In the genomic region with DNA sequence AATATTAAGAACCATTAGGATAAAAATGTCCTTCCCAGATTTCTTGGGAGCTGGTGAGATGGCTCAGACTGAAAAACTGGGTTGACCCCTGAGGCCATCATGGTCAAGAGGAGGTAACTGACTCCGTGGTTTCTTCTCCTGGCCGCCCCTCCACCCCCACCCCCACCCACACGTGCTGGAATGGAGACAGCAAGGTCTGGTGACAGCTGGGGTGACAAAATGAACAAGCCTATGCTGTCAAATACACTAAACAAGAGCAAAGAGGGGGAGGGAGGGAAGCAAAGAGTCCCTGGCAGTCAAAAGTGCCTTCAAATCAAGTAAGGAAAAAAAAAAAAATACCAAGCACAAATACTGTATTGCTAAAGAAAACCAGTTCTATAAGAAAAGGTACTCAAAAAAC, we compare ENCODE assay signal across 9 mouse cellular contexts. TPM values are rescaled to one million over a fixed set of nuclear protein-coding genes. Genes with fewer than 3 reads are reported as not detected.
DNase-seq lines count a peak whose midpoint lies in the region; ATAC-seq and TF ChIP-seq lines count a peak whose summit lies in the region.
"Had no signal": no experiment of that assay in that cellular context is flagged by ENCODE, and none has a peak within 500 bp of the region (broad histone marks: within the 10 kb centered on the region; RNA-seq: fewer than 3 reads in every experiment).

No protein-coding gene starts in this region.

- no peak overlapping the region for H3K27ac ChIP-seq in heart, embryonic 13.5 days (replicated peaks)
- H3K27ac ChIP-seq in bone marrow macrophage, adult 2 months (ENCODE audit: insufficient read depth, low read depth, low read length): no peak overlapping the region
- H3K27ac ChIP-seq in hindbrain, embryonic 12.5 days: no peak overlapping the region
- no peak overlapping the region for H3K27ac ChIP-seq in midbrain, embryonic 10.5 days (replicated peaks)

- 18% methylated on average over 3 of the region's 3 CpGs for WGBS in heart, embryonic 13.5 days
- WGBS in hindbrain, embryonic 12.5 days: 19% methylated on average over 3 of the region's 3 CpGs
- WGBS in midbrain, embryonic 10.5 days: 49% methylated on average over 3 of the region's 3 CpGs

- peak overlapping the region; percentile 88 for H3K4me2 ChIP-seq in heart, embryonic 13.5 days
- H3K4me2 ChIP-seq in hindbrain, embryonic 12.5 days (replicated peaks): peak overlapping the region; percentile 62

- peak overlapping the region; percentile 100 for H3K9ac ChIP-seq in heart, embryonic 13.5 days
- H3K9ac ChIP-seq in hindbrain, embryonic 12.5 days: no peak overlapping the region

- no peak for DNase-seq in heart, adult 9 months (ENCODE audit: low spot score in 2 of 2)
- no peak for DNase-seq in midbrain, embryonic 10.5 days (ENCODE audit: low spot score)
- no peak for DNase-seq in ovary, adult 18-20 months (ENCODE audit: low spot score)
- no peak for DNase-seq in urinary bladder, postnatal 36 days (ENCODE audit: low spot score in 2 of 2)
- DNase-seq in embryo, embryonic 10.5 days (ENCODE audit: low spot score): no peak
- DNase-seq: thymus, postnatal 36 days had no signal

- H3K27me3 ChIP-seq in heart, embryonic 13.5 days (replicated peaks): no peaks in the 10 kb centered on the region
- H3K27me3 ChIP-seq in hindbrain, embryonic 12.5 days: no peaks in the 10 kb centered on the region
- H3K27me3 ChIP-seq in midbrain, embryonic 10.5 days (ENCODE audit: low read depth, poor library complexity, severe bottlenecking): no peaks in the 10 kb centered on the region

- H3K36me3 ChIP-seq in heart, embryonic 13.5 days: peaks cover 14% of the 10 kb centered on the region
- H3K36me3 ChIP-seq in hindbrain, embryonic 12.5 days: peaks cover 4% of the 10 kb centered on the region; the same call in 1 of the 2 replicates
- peaks cover 22% of the 10 kb centered on the region for H3K36me3 ChIP-seq in midbrain, embryonic 10.5 days

- H3K4me1 ChIP-seq in heart, embryonic 13.5 days: peaks cover 54% of the 10 kb centered on the region
- peaks cover 16% of the 10 kb centered on the region for H3K4me1 ChIP-seq in bone marrow macrophage, adult 2 months (ENCODE audit: control insufficient read depth, insufficient read depth, low read length)
- peaks cover 22% of the 10 kb centered on the region for H3K4me1 ChIP-seq in hindbrain, embryonic 12.5 days
- H3K4me1 ChIP-seq in midbrain, embryonic 10.5 days: peaks cover 21% of the 10 kb centered on the region

- peak overlapping the region; percentile 99 for H3K4me3 ChIP-seq in heart, embryonic 13.5 days
- peak overlapping the region; percentile 81 for H3K4me3 ChIP-seq in bone marrow macrophage, adult 2 months (ENCODE audit: insufficient read depth, low read length)
- H3K4me3 ChIP-seq in hindbrain, embryonic 12.5 days: peak overlapping the region; percentile 88; the same call in 1 of the 2 replicates
- H3K4me3 ChIP-seq in midbrain, embryonic 10.5 days: peak overlapping the region; percentile 97

- no peak for TF ChIP-seq POLR2A in bone marrow macrophage, adult 2 months (IDR thresholded peaks at IDR 0.05; ENCODE audit: borderline replicate concordance, low read depth, low read length)

- no peak for ATAC-seq in heart, embryonic 13.5 days (ENCODE audit: extremely low read depth, insufficient number of reproducible peaks, low FRiP score, low TSS enrichment)
- ATAC-seq in hindbrain, embryonic 12.5 days (ENCODE audit: low FRiP score): no peak

- no peak for TF ChIP-seq CTCF in bone marrow macrophage, adult 2 months (IDR thresholded peaks at IDR 0.05; ENCODE audit: low read depth, low read length)

- H3K9me3 ChIP-seq in heart, embryonic 13.5 days: no peaks in the 10 kb centered on the region
- H3K9me3 ChIP-seq in hindbrain, embryonic 12.5 days (replicated peaks): no peaks in the 10 kb centered on the region
- H3K9me3 ChIP-seq in midbrain, embryonic 10.5 days (replicated peaks): no peaks in the 10 kb centered on the region

RNA-seq across cellular contexts. Expression of a gene that starts 2.1 kb away (rescaled TPM):
- 85.1 and 90.3 TPM in 2 replicates for polyA plus RNA-seq in heart, embryonic 13.5 days (2015; fragmentation: Nextera tagmentation; extraction: Ambion mirVana)
- polyA plus RNA-seq in bone marrow macrophage, adult 2 months (2012; ENCODE audit: insufficient read depth, insufficient read length, missing spikeins): 77.8 and 86.1 TPM in 2 replicates
- 173 and 179 TPM in 2 replicates for polyA plus RNA-seq in hindbrain, embryonic 12.5 days (2016; fragmentation: Nextera tagmentation; extraction: Ambion mirVana)
- polyA plus RNA-seq in midbrain, embryonic 10.5 days (2016; fragmentation: Nextera tagmentation; extraction: Ambion mirVana): 203 and 204 TPM in 2 replicates
